Mouse (Mus musculus) megakaryocyte, embryonic 14.5 days (primary cell): ENCODE results near the gene Slc9a5.

Experiments used
- FLI1 ChIP-seq: IDR thresholded peaks from 2 replicates; pipeline ENCODE4 v1.6.1; 2012; ENCODE audit warnings: low read length, inconsistent platforms, mixed read lengths
- GATA1 ChIP-seq: IDR thresholded peaks from 3 replicates; pipeline ENCODE4 v1.6.1; 2012; ENCODE audit warnings: mixed read lengths, low read length, inconsistent platforms, borderline replicate concordance

GRCm38 (mm10) chr8:105315073-105315769, 33.4 kb upstream of the Slc9a5 start:
- TF ChIP-seq FLI1 (no peak), GATA1 (no peak)
